Mouse (Mus musculus): Measurements from ENCODE around the gene Klf5.

Gene Klf5

GRCm38 (mm10) chr14:99310358-99310757 lies 11.9 kb downstream of the Klf5 start:
- no peak for DNase-seq

- DNase-seq: no peak
Observed at GRCm38 (mm10) chr14:99313062-99313461, 14.6 kb downstream of the Klf5 start.

- no peak for DNase-seq
Observed at GRCm38 (mm10) chr14:99316275-99316674, 17.8 kb downstream of the Klf5 start.

GRCm38 (mm10) chr14:99320736-99321135 lies 22.2 kb downstream of the Klf5 start:
- DNase-seq: no peak

- DNase-seq: no peak
Observed at GRCm38 (mm10) chr14:99323376-99323775, 24.9 kb downstream of the Klf5 start.

GRCm38 (mm10) chr14:99324523-99324922 lies 26.0 kb downstream of the Klf5 start:
- no peak for DNase-seq

- DNase-seq: no peak
Observed at GRCm38 (mm10) chr14:99325597-99326472, 27.3 kb downstream of the Klf5 start.

- DNase-seq: no peak
Observed at GRCm38 (mm10) chr14:99336598-99336997, 38.1 kb downstream of the Klf5 start.

- DNase-seq: no peak
Observed at GRCm38 (mm10) chr14:99339021-99339420, 40.5 kb downstream of the Klf5 start.

- no peak for DNase-seq
Observed at GRCm38 (mm10) chr14:99339681-99340522, 41.4 kb downstream of the Klf5 start.

- no peak for DNase-seq
Observed at GRCm38 (mm10) chr14:99340703-99341102, 42.2 kb downstream of the Klf5 start.

GRCm38 (mm10) chr14:99348175-99348764 lies 49.8 kb downstream of the Klf5 start:
- no peak for DNase-seq

- no peak for DNase-seq
Observed at GRCm38 (mm10) chr14:99349606-99350005, 51.1 kb downstream of the Klf5 start.

- DNase-seq: no peak
Observed at GRCm38 (mm10) chr14:99352989-99353388, 54.5 kb downstream of the Klf5 start.

GRCm38 (mm10) chr14:99354046-99354445 lies 55.6 kb downstream of the Klf5 start:
- no peak for DNase-seq

GRCm38 (mm10) chr14:99354761-99355609 lies 56.5 kb downstream of the Klf5 start:
- DNase-seq: no peak

- no peak for DNase-seq
Observed at GRCm38 (mm10) chr14:99355610-99355870, 57.0 kb downstream of the Klf5 start.

GRCm38 (mm10) chr14:99362956-99363355 lies 64.5 kb downstream of the Klf5 start:
- no peak for DNase-seq

GRCm38 (mm10) chr14:99364007-99364784 lies 65.7 kb downstream of the Klf5 start:
- no peak for DNase-seq
